Mouse (Mus musculus) splenic B cell, adult 2 months (primary cell): ENCODE results near the gene Macrod2.

Experiments
- DNase-seq: peaks from one replicate; pipeline ENCODE4 v3.0.0-alpha.2; 2011; ENCODE audit warnings: low read depth, low spot score
- H3K27me3 ChIP-seq: 2 replicates; pipeline ENCODE4 v1.6.1; 2012; ENCODE audit warnings: mild to moderate bottlenecking, low read length, moderate library complexity, mixed read lengths; ENCODE audit not compliant: control insufficient read depth, poor library complexity, insufficient read depth, severe bottlenecking
- H3K36me3 ChIP-seq: 2 replicates; pipeline ENCODE4 v1.6.1; 2012; ENCODE audit warnings: mild to moderate bottlenecking, low read length, moderate library complexity, mixed read lengths; ENCODE audit not compliant: control insufficient read depth, poor library complexity, insufficient read depth, severe bottlenecking

Gene Macrod2

DNA sequence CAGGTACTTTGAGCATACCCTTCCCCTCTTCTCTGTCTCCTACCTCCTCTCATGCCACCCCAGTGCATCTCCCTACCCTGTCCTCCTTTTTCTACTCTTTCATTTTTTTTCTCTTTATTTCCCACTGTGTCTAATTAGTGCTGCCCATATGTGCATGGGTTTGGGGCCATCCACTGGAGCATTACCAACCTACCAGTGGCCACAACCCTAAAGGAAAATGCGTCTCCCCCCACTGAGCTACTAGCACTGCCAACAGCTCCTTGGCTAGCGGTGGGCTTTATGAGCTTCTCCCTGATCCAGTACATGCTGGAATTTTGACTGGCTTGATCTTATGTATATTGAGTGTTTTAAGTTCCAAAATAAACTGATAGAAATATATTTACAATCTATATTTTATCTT lies 1949.6 kb downstream of the Macrod2 start:
- DNase-seq, result no peak
- Histone ChIP-seq H3K27me3 (no peaks in the 10 kb centered on the region), H3K36me3 (no peaks in the 10 kb centered on the region)

DNA sequence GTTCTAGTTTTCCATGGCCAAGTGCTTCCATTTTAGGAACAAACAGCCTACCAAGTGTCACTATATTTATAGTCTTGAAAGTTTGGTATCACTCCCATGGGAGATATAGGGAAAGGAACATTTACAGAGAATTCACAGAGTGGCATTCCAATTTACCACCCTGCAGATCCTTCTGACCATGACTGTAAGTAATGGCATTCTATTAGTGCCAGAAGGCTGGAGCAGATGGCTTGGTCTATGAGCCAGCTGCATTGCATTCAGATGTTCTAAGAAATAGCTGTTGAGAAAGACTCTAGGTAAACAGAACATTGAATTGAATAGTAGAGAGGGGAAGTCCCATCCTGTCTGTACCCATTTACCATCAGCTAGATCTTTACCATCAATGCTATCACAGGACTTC lies 1954.7 kb downstream of the Macrod2 start:
- no peak for DNase-seq

DNA sequence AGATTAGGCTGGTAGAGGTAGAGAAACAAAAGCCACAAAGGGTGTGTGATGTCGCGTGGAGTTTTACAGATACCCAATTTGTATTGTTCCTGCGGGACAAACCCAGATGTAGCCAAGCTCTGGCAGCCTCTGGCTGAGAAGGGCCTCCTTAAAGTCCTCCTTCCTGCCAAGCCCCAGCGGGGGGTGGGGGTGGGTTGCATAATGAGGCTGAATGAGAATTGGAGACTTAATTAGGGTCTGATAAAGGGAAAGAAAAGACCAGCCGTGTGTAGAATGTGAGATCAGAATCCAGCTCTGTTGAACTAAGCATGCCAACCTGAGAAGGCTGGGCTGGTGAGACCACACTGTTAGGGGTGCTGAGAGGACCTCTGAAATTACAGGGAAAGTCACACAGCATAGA lies 1967.8 kb downstream of the Macrod2 start:
- H3K36me3 ChIP-seq, result no peaks in the 10 kb centered on the region
- H3K27me3 ChIP-seq, result no peaks in the 10 kb centered on the region

More for the DNA sequence above, 1954.7 kb downstream of the Macrod2 start:
- Histone ChIP-seq H3K36me3 (no peaks in the 10 kb centered on the region), H3K27me3 (no peaks in the 10 kb centered on the region)

DNA sequence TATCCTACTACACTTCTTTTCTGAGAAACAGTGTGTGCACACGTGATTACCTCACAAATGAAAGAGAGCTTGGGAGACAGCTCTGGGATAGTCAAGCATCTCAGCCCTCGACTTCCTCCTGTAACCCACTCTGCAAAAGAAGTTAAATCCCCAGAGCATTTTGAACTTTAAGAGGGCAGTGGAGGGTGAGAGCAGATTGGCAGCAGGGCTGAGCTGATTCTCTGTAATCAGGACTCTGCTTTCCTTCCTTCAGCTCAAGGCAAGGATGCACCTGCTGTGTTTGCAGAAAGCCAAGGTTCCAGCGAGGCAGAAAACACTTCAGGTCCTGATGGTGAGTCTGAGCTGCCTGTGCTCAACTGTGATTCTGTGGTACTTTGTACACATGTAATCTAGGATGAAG lies 1978.9 kb downstream of the Macrod2 start:
- Histone ChIP-seq H3K36me3 (no peaks in the 10 kb centered on the region), H3K27me3 (no peaks in the 10 kb centered on the region)
- no peak for DNase-seq

More for the DNA sequence above, 1967.8 kb downstream of the Macrod2 start:
- DNase-seq, result no peak

DNA sequence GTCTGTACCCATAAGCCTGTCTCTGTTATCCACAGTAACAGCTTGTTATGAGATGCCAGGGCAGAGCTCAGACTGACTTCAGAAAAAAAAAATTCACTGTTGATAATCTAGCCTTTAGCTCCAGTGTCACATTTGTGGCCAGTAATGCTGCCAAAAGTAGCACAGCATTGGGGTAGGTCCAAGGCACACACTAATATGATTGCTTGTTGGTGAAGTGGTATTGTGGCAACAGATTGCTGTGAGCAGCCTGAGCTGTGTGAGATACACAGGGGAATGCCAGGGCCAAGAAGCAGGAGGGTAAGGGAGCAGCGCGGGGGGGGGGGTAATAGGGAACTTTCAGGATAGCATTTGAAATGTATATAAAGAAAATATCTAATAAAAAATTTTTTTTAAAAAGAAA lies 1985.5 kb downstream of the Macrod2 start:
- H3K36me3 ChIP-seq, result no peaks in the 10 kb centered on the region
- H3K27me3 ChIP-seq, result no peaks in the 10 kb centered on the region
- DNase-seq, result no peak

DNA sequence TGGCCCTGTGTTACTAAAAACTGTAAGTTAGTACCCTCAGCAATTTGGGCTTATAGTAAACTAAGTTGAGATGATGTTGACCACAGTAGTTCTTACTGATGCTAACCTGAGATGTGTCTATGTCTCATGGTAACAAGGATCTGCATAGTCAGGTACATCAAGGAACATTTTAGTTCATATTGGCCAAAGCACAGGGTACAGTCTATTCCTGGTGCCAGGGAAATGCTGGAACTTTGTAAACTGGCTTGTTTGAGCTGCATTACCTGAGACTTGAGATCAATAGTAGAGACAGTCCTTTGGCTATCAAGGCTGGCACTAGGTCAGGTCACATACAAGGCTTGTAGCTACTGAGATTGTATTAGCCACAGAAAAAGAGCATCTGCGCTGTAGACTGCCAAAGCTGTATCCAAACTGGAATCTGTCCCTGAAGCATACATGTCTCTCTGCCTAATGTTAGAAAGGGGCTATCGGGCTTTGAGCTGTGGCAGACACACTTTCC lies 1986.0 kb downstream of the Macrod2 start:
- Histone ChIP-seq H3K36me3 (no peaks in the 10 kb centered on the region), H3K27me3 (no peaks in the 10 kb centered on the region)
- DNase-seq, result no peak

DNA sequence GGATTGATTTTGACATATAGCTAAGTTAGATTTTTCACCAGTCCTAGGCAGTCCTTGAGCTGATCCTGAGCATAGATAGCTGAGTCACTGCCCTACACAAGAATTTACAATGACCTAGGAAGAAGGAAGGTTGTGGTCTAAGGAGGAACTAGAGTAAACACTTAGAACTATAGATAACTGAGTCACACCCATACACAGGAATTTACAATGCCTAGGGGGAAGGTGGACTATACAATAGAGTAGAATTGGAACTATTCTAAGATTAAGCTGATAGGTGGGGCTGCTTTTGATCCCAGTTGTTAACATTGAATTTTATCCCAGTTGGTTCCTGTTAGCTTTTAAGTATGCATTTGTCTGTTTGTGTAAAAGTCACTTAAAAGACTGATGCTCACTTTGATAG lies 1998.4 kb downstream of the Macrod2 start:
- H3K27me3 ChIP-seq, result no peaks in the 10 kb centered on the region
- no peaks in the 10 kb centered on the region for H3K36me3 ChIP-seq

DNA sequence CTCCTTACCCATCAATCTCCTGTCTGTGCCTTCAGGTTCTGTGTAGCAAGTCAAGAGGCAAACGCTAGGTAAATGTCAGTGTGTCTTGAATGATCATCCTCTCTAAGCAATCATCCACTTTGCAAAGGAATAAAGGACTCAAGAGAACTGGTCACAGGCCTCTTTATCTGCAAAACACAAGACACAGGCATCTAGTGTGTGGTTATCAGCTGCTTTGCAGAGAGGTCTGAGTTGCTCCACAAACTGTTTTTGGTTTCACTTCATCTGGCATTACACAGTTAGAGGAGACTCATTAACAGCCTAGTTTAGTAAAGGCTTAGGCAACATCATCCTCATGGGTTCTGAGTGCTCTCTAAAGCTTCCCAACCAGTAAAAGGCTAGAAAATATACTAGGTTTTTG lies 2004.4 kb downstream of the Macrod2 start:
- H3K36me3 ChIP-seq, result no peaks in the 10 kb centered on the region
- DNase-seq, result no peak
- H3K27me3 ChIP-seq, result no peaks in the 10 kb centered on the region

More for the DNA sequence above, 1998.4 kb downstream of the Macrod2 start:
- DNase-seq, result no peak

DNA sequence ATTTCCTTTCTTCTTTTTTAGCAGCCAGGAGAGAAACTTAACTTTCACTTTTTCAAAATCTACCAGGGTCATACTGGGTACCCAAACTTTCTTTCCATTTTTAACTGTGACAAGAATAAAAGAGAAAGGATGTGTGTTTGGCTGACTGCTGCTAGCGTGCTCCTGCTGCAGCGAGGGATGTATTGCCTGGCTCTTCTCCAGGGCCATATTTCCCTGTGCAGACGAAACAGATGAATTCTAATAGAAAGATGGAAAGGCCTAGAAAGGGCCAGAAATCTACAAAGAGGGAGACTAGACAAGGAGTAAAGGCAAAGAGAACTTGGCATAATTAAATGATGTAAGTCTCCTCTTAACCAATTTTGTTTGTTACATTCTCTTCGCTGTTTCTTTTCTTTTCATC lies 2005.7 kb downstream of the Macrod2 start:
- Histone ChIP-seq H3K36me3 (no peaks in the 10 kb centered on the region), H3K27me3 (no peaks in the 10 kb centered on the region)
- no peak for DNase-seq

DNA sequence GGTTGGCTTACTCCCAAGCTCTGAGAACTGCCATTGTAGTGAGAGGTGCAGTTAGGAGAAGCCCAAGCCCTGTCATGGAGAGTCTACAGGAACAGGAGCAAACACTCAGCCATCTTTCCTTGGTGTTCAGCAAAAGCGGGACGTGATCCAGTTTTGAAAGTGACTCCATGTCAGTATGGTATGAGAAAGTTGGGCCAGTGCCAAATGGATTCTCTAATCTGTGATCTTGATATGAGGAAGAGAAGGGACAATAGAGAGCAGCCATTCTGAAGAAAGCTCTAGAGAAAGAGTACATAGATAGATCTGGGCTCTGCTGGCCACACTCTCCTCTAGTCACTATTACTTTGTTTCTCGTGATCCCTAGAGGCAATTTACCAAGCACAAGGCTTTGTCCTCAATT lies 2006.2 kb downstream of the Macrod2 start:
- H3K36me3 ChIP-seq, result no peaks in the 10 kb centered on the region
- no peak for DNase-seq
- H3K27me3 ChIP-seq, result no peaks in the 10 kb centered on the region

DNA sequence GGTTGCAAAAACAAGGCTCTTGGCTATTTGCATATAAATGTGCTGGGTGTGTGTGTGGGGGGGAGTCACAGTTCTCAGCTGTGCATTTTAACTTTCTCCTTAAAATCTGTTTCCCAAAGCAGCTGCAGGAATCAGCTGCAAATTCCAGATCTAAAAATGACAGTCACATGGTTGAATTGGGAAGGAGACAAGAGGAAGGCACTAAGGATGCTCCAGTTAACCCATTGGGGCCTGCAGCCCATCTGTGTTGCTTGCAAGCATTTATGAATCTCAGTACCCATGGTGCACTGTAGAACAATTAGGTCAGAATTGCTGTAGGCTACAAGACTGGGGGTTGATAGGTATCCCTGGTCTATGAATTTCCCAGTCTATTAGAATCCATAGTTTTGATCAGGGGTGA lies 2008.3 kb downstream of the Macrod2 start:
- DNase-seq, result no peak
- Histone ChIP-seq H3K36me3 (no peaks in the 10 kb centered on the region), H3K27me3 (no peaks in the 10 kb centered on the region)

DNA sequence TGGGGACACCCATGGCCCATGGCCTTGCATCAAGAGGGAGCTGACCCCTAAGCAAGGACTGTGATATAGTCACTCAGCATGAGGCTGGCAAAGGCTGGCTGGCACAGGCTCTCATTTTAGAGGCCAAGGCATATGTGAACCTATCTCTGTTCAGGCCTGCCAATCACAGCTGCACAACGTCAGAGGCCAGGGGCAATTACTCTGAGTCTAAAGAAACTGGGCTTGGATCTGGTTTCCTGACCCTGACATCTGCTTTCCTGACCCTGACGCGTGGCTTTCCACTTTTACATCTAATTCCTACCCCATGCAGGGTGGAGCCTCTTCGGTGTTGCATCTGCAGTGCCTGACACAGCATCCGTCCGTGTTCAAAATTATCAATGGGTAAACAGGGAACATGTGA lies 2009.2 kb downstream of the Macrod2 start:
- H3K27me3 ChIP-seq, result no peaks in the 10 kb centered on the region
- no peak for DNase-seq
- no peaks in the 10 kb centered on the region for H3K36me3 ChIP-seq

DNA sequence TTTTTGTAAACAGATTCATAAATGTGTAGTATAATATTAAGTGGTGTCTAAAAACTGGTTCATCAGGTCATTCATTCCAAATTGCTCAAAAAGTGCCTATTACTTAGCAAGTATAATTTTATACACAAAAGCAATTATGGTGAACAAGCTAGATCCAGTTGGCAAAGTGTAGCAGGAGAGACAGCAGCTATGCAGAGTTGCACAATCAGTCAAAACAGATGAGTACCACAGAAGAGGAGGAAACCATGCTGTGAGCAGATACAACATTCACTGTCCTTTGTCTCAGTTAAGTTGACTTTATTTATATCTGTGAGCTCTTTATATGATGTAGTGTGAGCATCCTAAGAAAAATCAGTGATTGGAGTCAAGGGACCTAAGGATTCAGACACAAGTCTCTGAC lies 2012.2 kb downstream of the Macrod2 start:
- Histone ChIP-seq H3K36me3 (no peaks in the 10 kb centered on the region), H3K27me3 (no peaks in the 10 kb centered on the region)
- no peak for DNase-seq

DNA sequence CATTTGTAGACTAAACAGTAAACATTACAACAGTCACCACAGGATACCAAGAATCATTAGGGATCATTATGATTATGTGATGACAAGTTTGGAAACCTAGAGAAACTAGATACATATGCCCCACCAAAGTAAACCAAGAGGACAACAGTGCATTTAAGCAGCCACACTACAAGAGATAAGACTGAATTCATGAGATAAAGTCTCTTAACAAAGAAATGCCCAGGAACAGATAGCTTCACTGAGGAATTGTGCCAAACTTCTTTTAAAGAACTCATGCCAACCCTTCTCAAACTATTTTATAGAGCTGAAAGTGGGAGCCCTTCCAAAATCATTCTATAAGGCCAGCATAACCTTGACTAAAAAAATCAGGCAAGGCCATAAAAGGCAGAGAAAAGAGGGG lies 2015.0 kb downstream of the Macrod2 start:
- no peak for DNase-seq
- Histone ChIP-seq H3K27me3 (no peaks in the 10 kb centered on the region), H3K36me3 (no peaks in the 10 kb centered on the region)

DNA sequence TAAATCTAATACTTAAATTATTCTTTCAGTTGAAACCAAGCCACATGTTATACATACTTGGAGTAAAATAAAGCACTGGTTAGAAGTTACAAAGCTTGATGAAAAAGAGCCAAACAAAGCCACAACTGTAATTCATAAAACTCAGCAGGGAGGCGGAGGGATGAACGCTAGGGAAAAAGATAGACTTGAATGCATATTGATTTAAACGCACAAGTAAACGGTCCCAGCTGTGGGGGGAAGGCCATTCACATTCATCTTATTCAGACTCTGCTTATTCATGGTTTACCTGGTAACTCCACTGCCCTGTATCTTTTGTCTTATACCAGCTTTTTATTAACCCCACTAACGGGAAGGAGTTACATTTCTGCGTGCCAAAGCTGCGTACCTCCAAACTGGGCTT lies 2038.0 kb downstream of the Macrod2 start:
- Histone ChIP-seq H3K36me3 (no peaks in the 10 kb centered on the region), H3K27me3 (no peaks in the 10 kb centered on the region)
- DNase-seq, result no peak

DNA sequence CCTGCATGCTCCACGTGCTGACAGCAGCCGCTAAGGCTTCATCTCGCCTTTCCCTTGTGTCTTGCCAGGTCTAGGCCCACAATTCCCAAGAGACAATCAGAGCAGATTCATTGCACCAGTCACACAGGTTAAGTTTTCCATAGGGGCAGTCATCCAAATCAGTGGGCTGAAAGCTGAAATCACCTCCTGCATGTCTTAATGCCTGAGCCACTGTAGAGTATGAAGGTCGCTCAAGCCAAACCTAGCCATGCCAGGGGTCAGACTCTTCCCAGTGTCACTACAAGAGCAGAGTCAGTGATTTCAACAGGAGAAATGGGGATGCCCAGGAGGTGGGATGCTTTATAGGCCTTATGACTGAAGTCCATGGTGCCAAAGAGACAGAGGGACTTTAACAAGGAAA lies 2039.6 kb downstream of the Macrod2 start:
- H3K27me3 ChIP-seq, result no peaks in the 10 kb centered on the region
- DNase-seq, result no peak
- H3K36me3 ChIP-seq, result no peaks in the 10 kb centered on the region
